Mouse (Mus musculus) ES-Bruce4 (cell line): ENCODE measurements around the gene Ppp6r2. TPM values are rescaled to one million over a fixed set of nuclear protein-coding genes. Genes with fewer than 3 reads are reported as not detected.

Experiments used
- H3K27ac ChIP-seq: 2 replicates; pipeline ENCODE4 v1.5.1; 2012; ENCODE audit warnings: low read length, inconsistent platforms; ENCODE audit not compliant: insufficient read depth
- H3K27me3 ChIP-seq: 2 replicates; pipeline ENCODE4 v1.6.1; 2012; ENCODE audit warnings: mild to moderate bottlenecking, low read length, inconsistent platforms; ENCODE audit not compliant: control insufficient read depth, poor library complexity, insufficient read depth, severe bottlenecking
- H3K36me3 ChIP-seq: 2 replicates; pipeline ENCODE4 v1.6.1; 2012; ENCODE audit warnings: inconsistent platforms, mild to moderate bottlenecking, low read length, moderate library complexity; ENCODE audit not compliant: control insufficient read depth, poor library complexity, insufficient read depth, severe bottlenecking
- H3K4me1 ChIP-seq: one replicate; pipeline ENCODE4 v1.8.1; 2011; ENCODE audit warnings: low read length; ENCODE audit not compliant: control insufficient read depth, insufficient read depth
- H3K4me3 ChIP-seq: 2 replicates; pipeline ENCODE4 v1.5.1; 2011; ENCODE audit warnings: low read depth, mild to moderate bottlenecking, low read length
- H3K9ac ChIP-seq: 2 replicates; pipeline ENCODE4 v1.6.1; 2012; ENCODE audit warnings: low read depth, mild to moderate bottlenecking, inconsistent platforms; ENCODE audit not compliant: poor library complexity, severe bottlenecking
- H3K9me3 ChIP-seq: replicated peaks from 2 replicates; pipeline ENCODE4 v1.6.1; 2012; ENCODE audit warnings: mild to moderate bottlenecking, low read length, inconsistent platforms; ENCODE audit not compliant: control insufficient read depth, poor library complexity, insufficient read depth, severe bottlenecking
- CTCF ChIP-seq: IDR thresholded peaks from one replicate; pipeline ENCODE4 v1.8.1; 2011; ENCODE audit warnings: low read depth, low read length
- EP300 ChIP-seq: IDR thresholded peaks from 2 replicates; pipeline ENCODE4 v1.6.1; 2011; ENCODE audit warnings: low read depth, low read length; ENCODE audit not compliant: insufficient read depth
- POLR2A ChIP-seq: IDR thresholded peaks from one replicate; pipeline ENCODE4 v1.8.1; 2011; ENCODE audit warnings: low read length; ENCODE audit not compliant: insufficient read depth
- polyA plus RNA-seq: library from polyadenylated mRNA; stranded (reverse); fragments of >200 nt; gene quantifications from 2 replicates; pipeline ENCODE4 v1.2.4, GENCODE M21; 2011; ENCODE audit warnings: low read depth; ENCODE audit not compliant: missing spikeins, insufficient read depth, insufficient read length

Ppp6r2 gene
- polyA plus RNA-seq, 1 experiment, result 14.3 TPM

GRCm38 (mm10) chr15:89336422-89336821 is 125.1 kb downstream of the Ppp6r2 start:
- no peak overlapping the region for H3K9ac ChIP-seq
- peak overlapping the region; percentile 82 for H3K4me3 ChIP-seq
- H3K4me1 ChIP-seq, result no peaks in the 10 kb centered on the region
- H3K27ac ChIP-seq, result no peak overlapping the region
- TF ChIP-seq POLR2A, result no peak
- no peak for TF ChIP-seq EP300
- TF ChIP-seq CTCF, result no peak
- no peaks in the 10 kb centered on the region for H3K9me3 ChIP-seq
- H3K27me3 ChIP-seq, result no peaks in the 10 kb centered on the region
- no peaks in the 10 kb centered on the region for H3K36me3 ChIP-seq

Other genes starting within 250 kb of the Ppp6r2 start
- not detected in 2 replicates for gene Mlc1, start 232.5 kb upstream of the Ppp6r2 start, polyA plus RNA-seq
- 2.9 and 4.1 TPM in 2 replicates for gene Mov10l1, start 228.6 kb upstream of the Ppp6r2 start, polyA plus RNA-seq
- gene Panx2, start 151.8 kb upstream of the Ppp6r2 start, polyA plus RNA-seq, result 1.4 and 2.8 TPM in 2 replicates
- gene Trabd, start 136.4 kb upstream of the Ppp6r2 start, polyA plus RNA-seq, result 19.7 and 21.6 TPM in 2 replicates
- gene Selenoo, start 122.5 kb upstream of the Ppp6r2 start, polyA plus RNA-seq, result 9.2 and 9.4 TPM in 2 replicates
- gene Tubgcp6, start 88.4 kb upstream of the Ppp6r2 start, polyA plus RNA-seq, result 21.1 and 26.9 TPM in 2 replicates
- 4.6 and 4.8 TPM in 2 replicates for gene Hdac10, start 82.9 kb upstream of the Ppp6r2 start, polyA plus RNA-seq
- 33.2 and 38.2 TPM in 2 replicates for gene Mapk12, start 70.8 kb upstream of the Ppp6r2 start, polyA plus RNA-seq
- 9.1 and 9.3 TPM in 2 replicates for gene Mapk11, start 61.9 kb upstream of the Ppp6r2 start, polyA plus RNA-seq
- 86.1 and 96.7 TPM in 2 replicates for gene Plxnb2, start 30.8 kb upstream of the Ppp6r2 start, polyA plus RNA-seq
- 9.1 and 10.0 TPM in 2 replicates for gene Dennd6b, start 15.1 kb upstream of the Ppp6r2 start, polyA plus RNA-seq
- gene Sbf1, start 103.8 kb downstream of the Ppp6r2 start, polyA plus RNA-seq, result 51.5 and 66.1 TPM in 2 replicates
- gene Adm2, start 111.2 kb downstream of the Ppp6r2 start, polyA plus RNA-seq, result 1.1 TPM in 1 of 2 replicates, not detected in the other
- gene Miox, start 122.8 kb downstream of the Ppp6r2 start, polyA plus RNA-seq, result not detected in 2 replicates
- gene Lmf2, start 144.1 kb downstream of the Ppp6r2 start, polyA plus RNA-seq, result 41.4 and 42.1 TPM in 2 replicates
- 164 and 173 TPM in 2 replicates for gene Ncaph2, start 144.2 kb downstream of the Ppp6r2 start, polyA plus RNA-seq
- 11.0 and 12.0 TPM in 2 replicates for gene Sco2, start 162.3 kb downstream of the Ppp6r2 start, polyA plus RNA-seq
- not detected in 2 replicates for gene Tymp, start 165.5 kb downstream of the Ppp6r2 start, polyA plus RNA-seq
- 1.4 and 2.6 TPM in 2 replicates for gene Odf3b, start 167.7 kb downstream of the Ppp6r2 start, polyA plus RNA-seq
- not detected in 2 replicates for gene Klhdc7b, start 173.4 kb downstream of the Ppp6r2 start, polyA plus RNA-seq
- not detected in 2 replicates for gene Syce3, start 198.9 kb downstream of the Ppp6r2 start, polyA plus RNA-seq
- gene Cpt1b, start 214.3 kb downstream of the Ppp6r2 start, polyA plus RNA-seq, result 4.9 and 6.1 TPM in 2 replicates
- gene C730034F03Rik, start 218.0 kb downstream of the Ppp6r2 start, polyA plus RNA-seq, result 2.1 and 3.2 TPM in 2 replicates
- not detected in 2 replicates for gene Gm44502, start 218.1 kb downstream of the Ppp6r2 start, polyA plus RNA-seq
- gene Chkb, start 218.4 kb downstream of the Ppp6r2 start, polyA plus RNA-seq, result 41.3 and 45.7 TPM in 2 replicates
- gene Mapk8ip2, start 242.4 kb downstream of the Ppp6r2 start, polyA plus RNA-seq, result 4.2 and 4.9 TPM in 2 replicates